Mouse (Mus musculus) hindbrain, embryonic 14.5 days (tissue): ENCODE measurements around the gene Amn. TPM values are rescaled to one million over a fixed set of nuclear protein-coding genes. Genes with fewer than 3 reads are reported as not detected.

Experiments
- ATAC-seq: fragments of 200-750 bp; cut with Nextera tagmentation; 2 replicates; pipeline ENCODE4 v1.8.0; 2017; ENCODE audit warnings: moderate number of reproducible peaks, mild to moderate bottlenecking, moderate TSS enrichment, moderate library complexity; ENCODE audit not compliant: low FRiP score
- DNase-seq: peaks from one replicate; pipeline ENCODE4 v3.0.0-alpha.2; 2015; ENCODE audit warnings: low spot score
- H3K27ac ChIP-seq: fragments of 300-500 bp; sonication (generic); 2 replicates; pipeline ENCODE4 v1.5.1; 2014; ENCODE audit warnings: mild to moderate bottlenecking, moderate library complexity
- H3K27me3 ChIP-seq: fragments of 300-500 bp; sonication (generic); 2 replicates; pipeline ENCODE4 v1.6.1; 2014; ENCODE audit warnings: mild to moderate bottlenecking, low read length, mixed read lengths; ENCODE audit not compliant: control insufficient read depth, insufficient read depth
- H3K36me3 ChIP-seq: fragments of 300-500 bp; sonication (generic); replicated peaks from 2 replicates; pipeline ENCODE4 v1.6.1; 2014; ENCODE audit not compliant: control insufficient read depth, insufficient read depth
- H3K4me1 ChIP-seq: fragments of 300-500 bp; sonication (generic); replicated peaks from 2 replicates; pipeline ENCODE4 v1.6.1; 2014; ENCODE audit warnings: antibody characterized with exemption, low read length, mixed read lengths; ENCODE audit not compliant: control insufficient read depth, insufficient read depth
- H3K4me2 ChIP-seq: fragments of 300-500 bp; sonication (generic); replicated peaks from 2 replicates; pipeline ENCODE4 v1.6.1; 2014; ENCODE audit warnings: mild to moderate bottlenecking, moderate library complexity
- H3K4me3 ChIP-seq: fragments of 300-500 bp; sonication (generic); replicated peaks from 2 replicates; pipeline ENCODE4 v1.5.1; 2014; ENCODE audit warnings: mild to moderate bottlenecking, low read length
- H3K9ac ChIP-seq: fragments of 300-500 bp; sonication (generic); 2 replicates; pipeline ENCODE4 v1.6.1; 2014
- H3K9me3 ChIP-seq: fragments of 300-500 bp; sonication (generic); 2 replicates; pipeline ENCODE4 v1.6.1; 2016; ENCODE audit warnings: low read length; ENCODE audit not compliant: control insufficient read depth
- WGBS: fragments of 180-500 bp; shearing (Covaris S2); extraction: QIAGEN DNeasy Blood & Tissue Kit; methylation state at CpG from one replicate; pipeline ENCODE4 v1.1.7; 2014; 5-methylcytosine and 5-hydroxymethylcytosine counted together
- polyA plus RNA-seq: library from polyadenylated mRNA; unstranded; fragments of >200 nt; fragmentation: Nextera tagmentation; extraction: Ambion mirVana; gene quantifications from 2 replicates; pipeline ENCODE4 v1.2.1, GENCODE M21; 2014

The Amn gene
- polyA plus RNA-seq, 1 experiment from 2014 or later: 19.6 TPM

GRCm38 (mm10) chr12:111324949-111325348 is 54.1 kb downstream of the Amn start:
- 96% methylated on average over 12 of the region's 12 CpGs for WGBS
- peaks cover 94% of the 10 kb centered on the region for H3K36me3 ChIP-seq
- no peak for DNase-seq
- ATAC-seq: no peak
- no peak overlapping the region for H3K4me2 ChIP-seq
- H3K4me1 ChIP-seq: no peaks in the 10 kb centered on the region
- no peak overlapping the region for H3K9ac ChIP-seq
- H3K4me3 ChIP-seq: no peak overlapping the region
- H3K27ac ChIP-seq: no peak overlapping the region
- H3K27me3 ChIP-seq: no peaks in the 10 kb centered on the region
- no peaks in the 10 kb centered on the region for H3K9me3 ChIP-seq

GRCm38 (mm10) chr12:111325744-111326424 is 55.0 kb downstream of the Amn start:
- WGBS: 92% methylated on average over 18 of the region's 18 CpGs
- no peak overlapping the region for H3K4me3 ChIP-seq
- peaks cover 85% of the 10 kb centered on the region for H3K36me3 ChIP-seq
- H3K27ac ChIP-seq: no peak overlapping the region
- no peaks in the 10 kb centered on the region for H3K27me3 ChIP-seq
- H3K9me3 ChIP-seq: no peaks in the 10 kb centered on the region
- H3K4me1 ChIP-seq: no peaks in the 10 kb centered on the region
- ATAC-seq (no peak), DNase-seq (no peak)
- no peak overlapping the region for H3K9ac ChIP-seq
- no peak overlapping the region for H3K4me2 ChIP-seq

Other genes with a start within 250 kb of the Amn start
- 6.6 and 6.8 TPM in 2 replicates for gene Rcor1, start 231.7 kb upstream of the Amn start, polyA plus RNA-seq
- 20.9 and 22.5 TPM in 2 replicates for gene Traf3, start 104.7 kb upstream of the Amn start, polyA plus RNA-seq
- not detected in 2 replicates for gene 4930595D18Rik, start 86.6 kb upstream of the Amn start, polyA plus RNA-seq
- 48.1 and 48.3 TPM in 2 replicates for gene Cdc42bpb, start 106.6 kb downstream of the Amn start, polyA plus RNA-seq
- 0.72 and 1.3 TPM in 2 replicates for gene Lbhd2, start 135.7 kb downstream of the Amn start, polyA plus RNA-seq
- 1.7 and 1.8 TPM in 2 replicates for gene Exoc3l4, start 145.9 kb downstream of the Amn start, polyA plus RNA-seq
- gene Tnfaip2, start 171.4 kb downstream of the Amn start, polyA plus RNA-seq: 0.42 and 0.79 TPM in 2 replicates
- 2.6 and 3.8 TPM in 2 replicates for gene Gm266, start 214.7 kb downstream of the Amn start, polyA plus RNA-seq